Mouse (Mus musculus) liver, embryonic 14.5 days (tissue): ENCODE results near the gene Trim27. TPM values are rescaled to one million over a fixed set of nuclear protein-coding genes. Genes with fewer than 3 reads are reported as not detected.

Experiments
- ATAC-seq: fragments of 200-750 bp; cut with Nextera tagmentation; 2 replicates; pipeline ENCODE4 v1.8.0; 2017; ENCODE audit warnings: moderate number of reproducible peaks, mild to moderate bottlenecking, moderate library complexity; ENCODE audit not compliant: insufficient read depth
- DNase-seq, 3 experiments: peaks; one replicate each; pipeline ENCODE4 v3.0.0-alpha.2; 2012 to 2013; ENCODE audit warnings: low read depth in 3 of 3, low spot score in 3 of 3
- H3K27ac ChIP-seq: fragments of 300-500 bp; sonication (generic); 2 replicates; pipeline ENCODE4 v1.5.1; 2014; ENCODE audit warnings: moderate library complexity, mild to moderate bottlenecking, control low read depth, inconsistent platforms
- H3K27me3 ChIP-seq: fragments of 300-500 bp; sonication (generic); 2 replicates; pipeline ENCODE4 v1.6.1; 2014; ENCODE audit warnings: mild to moderate bottlenecking, low read length, moderate library complexity; ENCODE audit not compliant: control insufficient read depth, insufficient read depth
- H3K36me3 ChIP-seq: fragments of 300-500 bp; sonication (generic); replicated peaks from 2 replicates; pipeline ENCODE4 v1.6.1; 2014; ENCODE audit warnings: low read depth; ENCODE audit not compliant: control insufficient read depth, insufficient read depth
- H3K4me1 ChIP-seq, 2 experiments: fragments of 200-500 bp in 1 of 2; fragments of 300-500 bp in 1 of 2; sonication (generic) in 1 of 2; replicated peaks; 2 replicates each; pipeline ENCODE4 v1.6.1; 2012 to 2014; ENCODE audit warnings: antibody characterized with exemption in 1 of 2, inconsistent platforms in 1 of 2, low read length in 1 of 2; ENCODE audit not compliant: control insufficient read depth in 2 of 2, insufficient read depth in 2 of 2
- H3K4me2 ChIP-seq: fragments of 300-500 bp; sonication (generic); 2 replicates; pipeline ENCODE4 v1.6.1; 2014; ENCODE audit warnings: low read depth, mild to moderate bottlenecking, control low read depth, moderate library complexity
- H3K4me3 ChIP-seq, 2 experiments: fragments of 200-500 bp in 1 of 2; fragments of 300-500 bp in 1 of 2; sonication (generic) in 1 of 2; 2 replicates each; pipeline ENCODE4 v1.5.1; 2012 to 2014; ENCODE audit warnings: low read depth in 2 of 2, low read length in 2 of 2, mild to moderate bottlenecking in 2 of 2, control low read depth in 1 of 2, inconsistent platforms in 1 of 2, moderate library complexity in 1 of 2; ENCODE audit not compliant: insufficient read depth in 1 of 2
- H3K9ac ChIP-seq: fragments of 300-500 bp; sonication (generic); replicated peaks from 2 replicates; pipeline ENCODE4 v1.6.1; 2014; ENCODE audit warnings: mild to moderate bottlenecking, control low read depth, moderate library complexity
- H3K9me3 ChIP-seq: fragments of 300-500 bp; sonication (generic); 2 replicates; pipeline ENCODE4 v1.6.1; 2016; ENCODE audit warnings: low read length, mixed read lengths; ENCODE audit not compliant: control insufficient read depth
- CTCF ChIP-seq: IDR thresholded peaks from 2 replicates; pipeline ENCODE4 v1.5.1; 2016; ENCODE audit warnings: antibody characterized with exemption, low read depth, control low read depth
- EP300 ChIP-seq: IDR thresholded peaks from 2 replicates; pipeline ENCODE4 v1.6.1; 2016; ENCODE audit warnings: antibody characterized with exemption, low read depth
- WGBS: fragments of 180-500 bp; shearing (Covaris S2); extraction: QIAGEN DNeasy Blood & Tissue Kit; methylation state at CpG from one replicate; pipeline ENCODE4 v1.1.7; 2014; ENCODE audit not compliant: insufficient replicate concordance; 5-methylcytosine and 5-hydroxymethylcytosine counted together
- polyA plus RNA-seq, 2 experiments: library from polyadenylated mRNA; depleted of rRNA in 1 of 2; stranded (reverse) in 1 of 2; unstranded in 1 of 2; fragments of >200 nt; fragmentation: Nextera tagmentation in 1 of 2; extraction: Ambion mirVana in 1 of 2; gene quantifications; 2 replicates each; pipeline versions ENCODE4 v1.2.1 to v1.2.3; 2012 to 2014

The Trim27 gene
- polyA plus RNA-seq, 2 experiments = 36.9 to 50.9 TPM

- Histone ChIP-seq H3K27ac (no peak overlapping the region), H3K36me3 (no peaks in the 10 kb centered on the region), H3K4me1 (peaks cover 0 to 10% of the 10 kb centered on the region in 2 experiments; a peak in 2 of 4 replicates), H3K9me3 (no peaks in the 10 kb centered on the region), H3K4me3 (no peak overlapping the region), H3K27me3 (peaks cover 2% of the 10 kb centered on the region; the same call in 1 of the 2 replicates), H3K4me2 (no peak overlapping the region), H3K9ac (no peak overlapping the region)
- no peak for ATAC-seq
- WGBS = 48% methylated on average over 6 of the region's 6 CpGs
- TF ChIP-seq CTCF (no peak), EP300 (no peak)
- no peak for DNase-seq
Measured at GRCm38 (mm10) chr13:21225206-21225605, 46.0 kb downstream of the Trim27 start.

GRCm38 (mm10) chr13:21226031-21226430 lies 46.8 kb downstream of the Trim27 start:
- H3K4me3 ChIP-seq = no peak overlapping the region
- peaks cover 0 to 10% of the 10 kb centered on the region in 2 experiments; a peak in 2 of 4 replicates for H3K4me1 ChIP-seq
- H3K27ac ChIP-seq = no peak overlapping the region
- TF ChIP-seq CTCF = no peak
- no peak for TF ChIP-seq EP300
- no peaks in the 10 kb centered on the region for H3K36me3 ChIP-seq
- no peak overlapping the region for H3K4me2 ChIP-seq
- 48% methylated on average over 3 of the region's 3 CpGs for WGBS
- H3K27me3 ChIP-seq = no peaks in the 10 kb centered on the region; the same call in 1 of the 2 replicates
- DNase-seq (no peak), ATAC-seq (no peak)
- H3K9ac ChIP-seq = no peak overlapping the region
- H3K9me3 ChIP-seq = no peaks in the 10 kb centered on the region

GRCm38 (mm10) chr13:21233732-21234705 lies 54.8 kb downstream of the Trim27 start:
- peak; percentile 61 to 68 (median 62) for DNase-seq
- ATAC-seq = peak; percentile 98
- no peaks in the 10 kb centered on the region for H3K9me3 ChIP-seq
- peak overlapping the region; percentile 70 for H3K9ac ChIP-seq
- H3K27me3 ChIP-seq = no peaks in the 10 kb centered on the region
- H3K4me2 ChIP-seq = peak overlapping the region; percentile 89
- TF ChIP-seq CTCF (peak; percentile 89), EP300 (no peak)
- H3K27ac ChIP-seq = no peak overlapping the region
- WGBS = under 1% methylated on average over 43 of the region's 43 CpGs
- no peaks in the 10 kb centered on the region for H3K36me3 ChIP-seq
- H3K4me3 ChIP-seq = peak overlapping the region; percentile 71 to 83
- peaks cover 0 to 4% of the 10 kb centered on the region in 2 experiments; a peak in 1 of 4 replicates for H3K4me1 ChIP-seq

DNA sequence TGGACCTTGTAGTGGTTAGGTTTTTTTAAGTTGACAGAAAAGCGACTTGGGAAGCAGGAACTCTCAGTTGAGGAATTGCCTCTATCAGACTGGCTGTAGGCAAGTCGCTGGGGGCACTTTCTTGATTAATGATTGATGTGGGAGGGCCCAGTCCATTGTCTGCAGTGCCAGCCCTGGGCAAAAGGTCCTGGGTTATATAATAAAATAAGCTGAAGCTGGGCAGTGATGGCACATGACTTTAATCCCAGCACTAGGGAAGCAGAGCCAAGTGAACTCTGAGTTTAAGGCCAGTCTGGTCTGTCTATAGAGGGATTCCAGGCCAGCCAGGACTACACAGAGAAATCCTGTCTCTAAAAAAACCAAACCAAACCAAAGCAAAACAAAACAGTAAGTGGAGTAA lies 57.5 kb downstream of the Trim27 start:
- H3K9ac ChIP-seq = no peak overlapping the region
- ATAC-seq (no peak), DNase-seq (no peak)
- H3K4me1 ChIP-seq = peaks cover 0 to 4% of the 10 kb centered on the region in 2 experiments; a peak in 1 of 4 replicates
- WGBS = 45% methylated on average over 2 of the region's 2 CpGs
- H3K9me3 ChIP-seq = no peaks in the 10 kb centered on the region
- H3K27ac ChIP-seq = no peak overlapping the region
- no peaks in the 10 kb centered on the region for H3K36me3 ChIP-seq
- no peak overlapping the region for H3K4me2 ChIP-seq
- no peaks in the 10 kb centered on the region for H3K27me3 ChIP-seq
- no peak for TF ChIP-seq CTCF
- TF ChIP-seq EP300 = no peak
- H3K4me3 ChIP-seq = no peak overlapping the region

DNA sequence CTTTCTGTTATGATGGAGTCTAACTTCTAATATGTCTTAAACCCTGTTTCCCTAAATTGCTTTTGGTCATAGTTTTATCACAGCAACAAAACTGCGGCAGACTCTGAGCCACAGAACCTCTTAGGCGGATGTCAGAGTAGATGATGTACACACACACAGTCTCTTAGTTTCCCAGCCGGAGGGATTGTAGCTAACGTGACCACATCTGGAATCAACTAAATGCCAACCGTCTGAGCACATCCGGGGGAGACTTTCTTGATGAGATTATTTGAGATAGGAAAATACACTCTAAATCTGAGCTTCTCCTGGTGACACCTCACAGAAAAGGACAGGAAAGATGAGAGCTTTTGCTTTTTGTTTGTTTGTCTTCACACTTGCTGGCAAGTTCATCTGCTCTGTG lies 57.9 kb downstream of the Trim27 start:
- Histone ChIP-seq H3K36me3 (no peaks in the 10 kb centered on the region), H3K27ac (no peak overlapping the region), H3K4me1 (peaks cover 0 to 5% of the 10 kb centered on the region in 2 experiments; a peak in 2 of 4 replicates), H3K4me2 (no peak overlapping the region), H3K9me3 (no peaks in the 10 kb centered on the region), H3K4me3 (no peak overlapping the region), H3K9ac (no peak overlapping the region), H3K27me3 (no peaks in the 10 kb centered on the region)
- ATAC-seq (no peak), DNase-seq (no peak)
- TF ChIP-seq CTCF (no peak), EP300 (no peak)
- WGBS = 67% methylated on average over 6 of the region's 6 CpGs
